ENCODE assay signal across 32 mouse cellular contexts in the genomic region with DNA sequence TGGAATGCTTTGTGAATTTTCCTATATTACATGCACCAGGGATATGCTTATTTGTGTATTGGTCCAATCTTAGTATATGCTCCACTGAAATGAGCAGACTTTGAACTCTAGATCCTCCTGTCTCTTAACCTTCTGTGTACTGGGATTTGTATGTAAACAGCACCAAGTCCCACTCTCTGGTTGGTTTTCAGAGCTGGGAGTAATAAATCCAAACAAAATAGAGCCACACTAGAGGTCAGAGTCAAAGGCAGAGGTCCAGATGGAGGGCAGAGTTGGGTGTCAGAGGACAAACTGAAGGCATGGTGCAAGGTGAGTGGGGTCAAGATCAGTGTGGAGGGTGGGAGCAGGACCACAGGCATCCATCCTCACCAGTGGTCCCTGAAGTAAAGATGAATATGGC. TPM values are rescaled to one million over a fixed set of nuclear protein-coding genes. Genes with fewer than 3 reads are reported as not detected.
"Had no signal": no experiment of that assay in that cellular context is flagged by ENCODE, and none has a peak within 500 bp of the region (broad histone marks: within the 10 kb centered on the region; RNA-seq: fewer than 3 reads in every experiment).

No protein-coding gene starts in this region.

- H3K27ac ChIP-seq: embryonic facial prominence, embryonic 10.5 days; embryonic facial prominence, embryonic 12.5 days; embryonic facial prominence, embryonic 13.5 days; embryonic facial prominence, embryonic 15.5 days; forebrain, embryonic 10.5 days; forebrain, embryonic 12.5 days; forebrain, embryonic 13.5 days; forebrain, embryonic 15.5 days; gastrocnemius, adult 2 months had no signal

- H3K9ac ChIP-seq: embryonic facial prominence, embryonic 12.5 days; embryonic facial prominence, embryonic 13.5 days; embryonic facial prominence, embryonic 15.5 days; forebrain, embryonic 12.5 days; forebrain, embryonic 13.5 days; forebrain, embryonic 15.5 days; forebrain, postnatal 0 days had no signal

- H3K36me3 ChIP-seq: embryonic facial prominence, embryonic 10.5 days; embryonic facial prominence, embryonic 12.5 days; embryonic facial prominence, embryonic 13.5 days; embryonic facial prominence, embryonic 15.5 days; forebrain, embryonic 10.5 days; forebrain, embryonic 12.5 days; forebrain, embryonic 15.5 days had no signal

- H3K27me3 ChIP-seq: embryonic facial prominence, embryonic 12.5 days; embryonic facial prominence, embryonic 13.5 days; embryonic facial prominence, embryonic 15.5 days; forebrain, embryonic 13.5 days; forebrain, embryonic 15.5 days had no signal

- H3K4me1 ChIP-seq: embryonic facial prominence, embryonic 10.5 days; embryonic facial prominence, embryonic 12.5 days; embryonic facial prominence, embryonic 13.5 days; embryonic facial prominence, embryonic 15.5 days; forebrain, embryonic 10.5 days; forebrain, embryonic 12.5 days; forebrain, embryonic 13.5 days; forebrain, embryonic 15.5 days had no signal

- H3K9me3 ChIP-seq: embryonic facial prominence, embryonic 10.5 days; embryonic facial prominence, embryonic 12.5 days; embryonic facial prominence, embryonic 13.5 days; embryonic facial prominence, embryonic 15.5 days; forebrain, embryonic 12.5 days; forebrain, embryonic 13.5 days; forebrain, embryonic 15.5 days had no signal

- DNase-seq: cerebellum, adult 2 months; cerebellum, adult 8-10 months; cerebellum, adult 9-10 months; cerebellum, adult 9-11 months; cerebellum, postnatal 10 days; cerebellum, postnatal 14 days; cerebellum, postnatal 25 days; cerebellum, postnatal 36 days; embryo, embryonic 11 days; forebrain, postnatal 0 days; gastrocnemius, adult 2 months; gastrocnemius, postnatal 10 days; gastrocnemius, postnatal 14 days; gastrocnemius, postnatal 25 days; gastrocnemius, postnatal 36 days; heart, adult 11 months; heart, adult 18-20 months had no signal

- H3K4me3 ChIP-seq: embryonic facial prominence, embryonic 10.5 days; embryonic facial prominence, embryonic 12.5 days; embryonic facial prominence, embryonic 13.5 days; embryonic facial prominence, embryonic 15.5 days; erythroblast, embryonic 14.5 days; forebrain, embryonic 10.5 days; forebrain, embryonic 12.5 days; forebrain, embryonic 13.5 days; forebrain, embryonic 15.5 days; gastrocnemius, adult 2 months had no signal

- ATAC-seq: forebrain, embryonic 13.5 days; forebrain, embryonic 14.5 days; forebrain, embryonic 15.5 days; forebrain, embryonic 16.5 days; forebrain, postnatal 0 days had no signal

- H3K4me2 ChIP-seq: embryonic facial prominence, embryonic 12.5 days; embryonic facial prominence, embryonic 13.5 days; embryonic facial prominence, embryonic 15.5 days; forebrain, embryonic 12.5 days; forebrain, embryonic 13.5 days; forebrain, embryonic 15.5 days had no signal

RNA-seq across cellular contexts. Expression of gene Slc27a5, which starts 2.1 kb away (rescaled TPM):
- total RNA-seq: common myeloid progenitor, adult 5-6 weeks; gastrocnemius, postnatal 14 days; gastrocnemius, postnatal 25 days; gastrocnemius, postnatal 36 days; granulocyte monocyte progenitor cell, adult 5-6 weeks; heart, adult 18-20 months had no signal
- polyA plus RNA-seq: embryonic facial prominence, embryonic 10.5 days; embryonic facial prominence, embryonic 11.5 days; embryonic facial prominence, embryonic 12.5 days; embryonic facial prominence, embryonic 14.5 days; erythroblast, embryonic 14.5 days; forebrain, embryonic 10.5 days had no signal
